Comparison of ENCODE assay signal across 27 mouse cellular contexts in genomic region chr3:54517251-54517650, GRCm38 (mm10).
"Had no signal": no experiment of that assay in that cellular context is flagged by ENCODE, and none has a peak within 500 bp of the region (broad histone marks: within the 10 kb centered on the region; RNA-seq: fewer than 3 reads in every experiment).

No protein-coding gene starts in this region.

- H3K9me3 ChIP-seq: embryonic facial prominence, embryonic 12.5 days; embryonic facial prominence, embryonic 15.5 days; forebrain, embryonic 12.5 days; forebrain, embryonic 15.5 days had no signal

- H3K9ac ChIP-seq: embryonic facial prominence, embryonic 12.5 days; embryonic facial prominence, embryonic 13.5 days; embryonic facial prominence, embryonic 15.5 days; forebrain, embryonic 12.5 days; forebrain, embryonic 15.5 days; forebrain, postnatal 0 days had no signal

- DNase-seq: cerebellum, adult 8-10 months; cerebellum, adult 9-10 months; cerebellum, adult 9-11 months; cerebellum, postnatal 10 days; cerebellum, postnatal 14 days; cerebellum, postnatal 25 days; cerebellum, postnatal 36 days; embryo, embryonic 11 days; forebrain, postnatal 0 days; gastrocnemius, adult 2 months; gastrocnemius, postnatal 10 days; gastrocnemius, postnatal 14 days; gastrocnemius, postnatal 25 days; gastrocnemius, postnatal 36 days; heart, adult 11 months; heart, adult 18-20 months; heart, adult 2 months had no signal

- H3K27me3 ChIP-seq: embryonic facial prominence, embryonic 12.5 days; embryonic facial prominence, embryonic 13.5 days; embryonic facial prominence, embryonic 15.5 days; forebrain, embryonic 12.5 days; forebrain, embryonic 15.5 days had no signal

- H3K27ac ChIP-seq: embryonic facial prominence, embryonic 10.5 days; embryonic facial prominence, embryonic 12.5 days; embryonic facial prominence, embryonic 13.5 days; embryonic facial prominence, embryonic 15.5 days; forebrain, embryonic 10.5 days; forebrain, embryonic 12.5 days; forebrain, embryonic 15.5 days; gastrocnemius, adult 2 months; heart, adult 2 months had no signal

- H3K4me2 ChIP-seq: embryonic facial prominence, embryonic 12.5 days; embryonic facial prominence, embryonic 13.5 days; embryonic facial prominence, embryonic 15.5 days; forebrain, embryonic 12.5 days; forebrain, embryonic 15.5 days had no signal

- H3K36me3 ChIP-seq: embryonic facial prominence, embryonic 10.5 days; embryonic facial prominence, embryonic 12.5 days; embryonic facial prominence, embryonic 13.5 days; embryonic facial prominence, embryonic 15.5 days; forebrain, embryonic 10.5 days; forebrain, embryonic 12.5 days; forebrain, embryonic 15.5 days had no signal

- H3K4me1 ChIP-seq: embryonic facial prominence, embryonic 10.5 days; embryonic facial prominence, embryonic 12.5 days; embryonic facial prominence, embryonic 13.5 days; embryonic facial prominence, embryonic 15.5 days; forebrain, embryonic 10.5 days; forebrain, embryonic 12.5 days; forebrain, embryonic 15.5 days had no signal

- H3K4me3 ChIP-seq: embryonic facial prominence, embryonic 10.5 days; embryonic facial prominence, embryonic 12.5 days; embryonic facial prominence, embryonic 13.5 days; embryonic facial prominence, embryonic 15.5 days; erythroblast, embryonic 14.5 days; forebrain, embryonic 10.5 days; forebrain, embryonic 12.5 days; forebrain, embryonic 15.5 days; gastrocnemius, adult 2 months; heart, adult 2 months had no signal

- ATAC-seq: forebrain, embryonic 14.5 days; forebrain, embryonic 15.5 days; forebrain, embryonic 16.5 days; forebrain, postnatal 0 days had no signal
